Mouse (Mus musculus): ENCODE data around the gene Lpar3.

DNA sequence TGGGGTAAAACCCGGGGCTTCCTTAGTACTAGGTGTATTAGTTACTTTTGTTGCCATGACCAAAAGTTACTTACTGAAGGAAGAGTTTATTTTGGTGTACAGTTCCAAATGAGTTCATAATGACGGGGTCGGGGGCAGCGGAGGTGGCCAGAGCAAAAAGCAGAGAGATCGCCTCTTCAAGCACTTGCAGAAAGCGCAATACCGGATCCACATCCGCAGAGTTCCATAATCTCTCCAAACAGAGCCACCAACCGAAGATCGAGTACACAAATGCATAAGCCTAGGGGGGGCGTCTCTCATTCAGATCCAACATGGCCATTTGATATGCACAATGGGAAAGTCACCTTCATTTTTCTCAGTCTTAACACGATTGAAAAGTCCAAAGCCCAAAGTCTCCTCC, 97.1 kb downstream of the Lpar3 start:
- TF ChIP-seq CTCF (IDR thresholded peaks at IDR 0.05; ENCODE audit: control insufficient read depth, insufficient read depth, low read length) = no peak
- no peak for TF ChIP-seq POLR2A (IDR thresholded peaks at IDR 0.05; ENCODE audit: borderline replicate concordance, control insufficient read depth, low read depth, low read length)
